In genomic region chr19:19524232-19524631, GRCm38 (mm10) we compare ENCODE assay signal across 24 mouse cellular contexts.
DNase-seq lines count a peak whose midpoint lies in the region; ATAC-seq and TF ChIP-seq lines count a peak whose summit lies in the region.
"Had no signal": no experiment of that assay in that cellular context is flagged by ENCODE, and none has a peak within 500 bp of the region (broad histone marks: within the 10 kb centered on the region; RNA-seq: fewer than 3 reads in every experiment).

No protein-coding gene starts in this region.

- no peak overlapping the region for H3K9ac ChIP-seq in forebrain, embryonic 13.5 days
- no peak overlapping the region for H3K9ac ChIP-seq in forebrain, embryonic 11.5 days (ENCODE audit: low read length)
- H3K9ac ChIP-seq in forebrain, embryonic 15.5 days (replicated peaks) = no peak overlapping the region
- H3K9ac ChIP-seq in forebrain, postnatal 0 days = no peak overlapping the region
- H3K9ac ChIP-seq: embryonic facial prominence, embryonic 13.5 days; embryonic facial prominence, embryonic 15.5 days had no signal

- no peaks in the 10 kb centered on the region for H3K27me3 ChIP-seq in forebrain, embryonic 13.5 days
- no peaks in the 10 kb centered on the region for H3K27me3 ChIP-seq in forebrain, embryonic 11.5 days (ENCODE audit: control insufficient read depth, insufficient read depth, low read length)
- no peaks in the 10 kb centered on the region for H3K27me3 ChIP-seq in forebrain, embryonic 15.5 days
- no peaks in the 10 kb centered on the region for H3K27me3 ChIP-seq in forebrain, postnatal 0 days (ENCODE audit: insufficient read depth, low read length)
- H3K27me3 ChIP-seq: CH12.LX; embryonic facial prominence, embryonic 13.5 days; embryonic facial prominence, embryonic 15.5 days had no signal

- 67% methylated on average over 1 of the region's 1 CpGs for whole genome bisulfite sequencing in forebrain, embryonic 13.5 days
- WGBS in forebrain, embryonic 11.5 days = 79% methylated on average over 1 of the region's 1 CpGs
- WGBS in forebrain, embryonic 15.5 days = 30% methylated on average over 1 of the region's 1 CpGs
- WGBS in forebrain, postnatal 0 days = 50% methylated on average over 1 of the region's 1 CpGs

- H3K36me3 ChIP-seq in forebrain, embryonic 13.5 days (ENCODE audit: poor library complexity, severe bottlenecking) = no peaks in the 10 kb centered on the region
- no peaks in the 10 kb centered on the region for H3K36me3 ChIP-seq in forebrain, embryonic 11.5 days (ENCODE audit: control insufficient read depth, insufficient read depth, low read length)
- no peaks in the 10 kb centered on the region for H3K36me3 ChIP-seq in forebrain, embryonic 15.5 days
- no peaks in the 10 kb centered on the region for H3K36me3 ChIP-seq in forebrain, postnatal 0 days (ENCODE audit: insufficient read depth)
- H3K36me3 ChIP-seq: embryonic facial prominence, embryonic 13.5 days; embryonic facial prominence, embryonic 15.5 days; G1E had no signal

- TF ChIP-seq CTCF in forebrain, postnatal 0 days (IDR thresholded peaks at IDR 0.05; ENCODE audit: low read depth) = no peak
- no peak for TF ChIP-seq CTCF in brain, embryonic 14.5 days (IDR thresholded peaks at IDR 0.05; ENCODE audit: borderline replicate concordance, extremely low read depth, insufficient read depth, insufficient read length)

- no peak for TF ChIP-seq POLR2A in brain, embryonic 14.5 days (IDR thresholded peaks at IDR 0.05; ENCODE audit: borderline replicate concordance, extremely low read depth, insufficient read depth, insufficient read length, poor library complexity, severe bottlenecking)

- no peaks in the 10 kb centered on the region for H3K4me1 ChIP-seq in forebrain, embryonic 13.5 days
- no peaks in the 10 kb centered on the region for H3K4me1 ChIP-seq in forebrain, embryonic 11.5 days (replicated peaks; ENCODE audit: control insufficient read depth, insufficient read depth, low read length)
- H3K4me1 ChIP-seq in forebrain, embryonic 15.5 days = 0 out of 2 replicates have a peak, but pooled peaks cover 4% of the 10 kb centered on the region
- no peaks in the 10 kb centered on the region for H3K4me1 ChIP-seq in forebrain, postnatal 0 days (ENCODE audit: insufficient read depth)
- H3K4me1 ChIP-seq: embryonic facial prominence, embryonic 13.5 days; embryonic facial prominence, embryonic 15.5 days had no signal

- no peak overlapping the region for H3K4me2 ChIP-seq in forebrain, embryonic 13.5 days
- no peak overlapping the region for H3K4me2 ChIP-seq in forebrain, embryonic 11.5 days (ENCODE audit: low read depth, low read length, severe bottlenecking)
- H3K4me2 ChIP-seq in forebrain, embryonic 15.5 days (replicated peaks) = no peak overlapping the region
- H3K4me2 ChIP-seq in forebrain, postnatal 0 days (ENCODE audit: low read depth) = no peak overlapping the region
- H3K4me2 ChIP-seq: embryonic facial prominence, embryonic 13.5 days; embryonic facial prominence, embryonic 15.5 days had no signal

- 0 out of 2 replicates have a peak, but pooled peaks have one; percentile 16 for ATAC-seq in forebrain, embryonic 13.5 days
- no peak for ATAC-seq in forebrain, embryonic 11.5 days (replicated peaks; ENCODE audit: low FRiP score)
- ATAC-seq in forebrain, embryonic 15.5 days (replicated peaks) = 0 out of 2 replicates have a peak, but pooled peaks have one; percentile 68
- no peak for ATAC-seq in forebrain, postnatal 0 days
- ATAC-seq: activated CD4-positive, CD25-positive, alpha-beta regulatory T cell, adult 4 months; CD4-positive, CD25-positive, alpha-beta regulatory T cell, adult 4 months; Patski had no signal

- no peaks in the 10 kb centered on the region for H3K9me3 ChIP-seq in forebrain, embryonic 13.5 days (replicated peaks)
- no peaks in the 10 kb centered on the region for H3K9me3 ChIP-seq in forebrain, embryonic 11.5 days (ENCODE audit: control insufficient read depth, low read length)
- no peaks in the 10 kb centered on the region for H3K9me3 ChIP-seq in forebrain, embryonic 15.5 days
- no peaks in the 10 kb centered on the region for H3K9me3 ChIP-seq in forebrain, postnatal 0 days (ENCODE audit: low read length)
- H3K9me3 ChIP-seq: embryonic facial prominence, embryonic 13.5 days; embryonic facial prominence, embryonic 15.5 days; G1E had no signal

- H3K4me3 ChIP-seq in forebrain, embryonic 13.5 days = no peak overlapping the region
- H3K4me3 ChIP-seq in forebrain, embryonic 11.5 days (ENCODE audit: low read depth, low read length) = no peak overlapping the region
- H3K4me3 ChIP-seq in forebrain, embryonic 15.5 days = no peak overlapping the region
- H3K4me3 ChIP-seq in forebrain, postnatal 0 days (ENCODE audit: low read depth, low read length) = no peak overlapping the region
- H3K4me3 ChIP-seq: embryonic facial prominence, embryonic 13.5 days; embryonic facial prominence, embryonic 15.5 days; erythroblast, embryonic 14.5 days had no signal

- DNase-seq in forebrain, embryonic 11.5 days (ENCODE audit: low spot score) = no peak
- no peak for DNase-seq in forebrain, postnatal 0 days
- peak; percentile 31 for DNase-seq in brain, embryonic 14.5 days (ENCODE audit: low read depth)
- DNase-seq: adrenal gland, adult 8-10 months; adrenal gland, postnatal 14 days; adrenal gland, postnatal 36 days; B cell, adult 2 months; cerebellum, adult 11 months; cerebellum, adult 18-20 months; cerebellum, adult 8-10 months; cerebellum, adult 9-11 months; cerebellum, postnatal 14 days; cerebellum, postnatal 36 days; embryo, embryonic 11 days had no signal

- H3K27ac ChIP-seq in forebrain, embryonic 13.5 days = no peak overlapping the region
- H3K27ac ChIP-seq in forebrain, embryonic 11.5 days (ENCODE audit: low read depth, low read length) = no peak overlapping the region
- H3K27ac ChIP-seq in forebrain, embryonic 15.5 days (replicated peaks) = 0 out of 2 replicates have a peak overlapping the region, but pooled peaks have one; percentile 3
- H3K27ac ChIP-seq in forebrain, postnatal 0 days (ENCODE audit: low read depth, low read length) = no peak overlapping the region
- H3K27ac ChIP-seq: embryonic facial prominence, embryonic 13.5 days; embryonic facial prominence, embryonic 15.5 days had no signal

Comparison
In these comparisons a context has a peak if more than half of its experiments do, and no peak if none do; other contexts are left out.
1. ATAC-seq: peak in forebrain, embryonic 13.5 days (single experiment) and forebrain, embryonic 15.5 days (single experiment); none in forebrain, embryonic 11.5 days (single experiment) and forebrain, postnatal 0 days (single experiment).